Mouse (Mus musculus) c-Kit-negative CD71-positive TER-119-positive erythroid progenitor cells, embryonic 14.5 days (primary cell): Measurements from ENCODE around the gene Lgals3.

ENCODE experiments used
- DNase-seq: peaks from one replicate; pipeline ENCODE4 v3.0.0-alpha.2; 2013; ENCODE audit warnings: low read depth, low spot score

Lgals3 gene

GRCm38 (mm10) chr14:47369741-47370140 is 2.2 kb downstream of the Lgals3 start:
- DNase-seq, result no peak

DNA sequence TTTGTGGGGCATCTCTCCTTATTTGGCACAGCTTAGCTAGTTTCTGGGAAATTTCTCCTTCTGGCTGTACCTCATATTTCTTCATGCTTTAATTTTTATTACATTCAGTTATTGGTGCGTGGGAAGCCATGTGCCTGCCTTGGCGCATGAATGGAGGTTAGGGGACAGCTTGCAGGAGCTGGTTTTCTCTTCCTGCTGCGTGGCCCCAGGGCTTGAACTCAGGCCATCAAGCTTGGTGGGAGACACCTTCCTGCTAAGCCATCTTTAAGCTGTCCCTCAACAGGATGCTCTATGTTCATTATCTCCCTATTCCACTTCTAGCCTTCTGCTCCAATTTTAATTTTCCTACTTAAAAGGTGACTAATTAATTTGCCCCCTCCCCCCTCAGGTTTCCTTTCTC is 3.2 kb downstream of the Lgals3 start:
- DNase-seq, result no peak

DNA sequence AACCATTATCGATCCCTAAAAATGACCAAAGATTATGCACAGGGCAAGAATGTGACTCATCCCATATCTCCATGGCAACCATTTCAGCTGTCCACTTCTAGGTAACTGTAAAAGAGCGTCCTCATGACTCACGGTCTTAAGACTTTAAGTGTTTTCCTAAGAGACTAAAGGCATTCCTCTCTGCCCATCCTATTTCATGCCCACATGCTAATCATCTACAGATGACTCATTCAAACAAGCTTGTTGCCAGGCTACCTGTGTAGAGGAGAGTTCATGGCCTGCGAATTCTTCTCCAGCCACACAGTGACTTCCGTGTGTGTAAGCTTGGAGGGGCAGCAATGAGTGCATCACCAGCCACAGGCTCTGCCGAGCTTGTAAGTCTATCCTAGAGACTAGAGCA is 4.1 kb downstream of the Lgals3 start:
- no peak for DNase-seq

- DNase-seq, result peak; percentile 58
Measured at GRCm38 (mm10) chr14:47373728-47374678, 6.5 kb downstream of the Lgals3 start.

- no peak for DNase-seq
Measured at GRCm38 (mm10) chr14:47376526-47376925, 9.0 kb downstream of the Lgals3 start.

GRCm38 (mm10) chr14:47378336-47378735 is 10.8 kb downstream of the Lgals3 start:
- DNase-seq, result no peak

DNA sequence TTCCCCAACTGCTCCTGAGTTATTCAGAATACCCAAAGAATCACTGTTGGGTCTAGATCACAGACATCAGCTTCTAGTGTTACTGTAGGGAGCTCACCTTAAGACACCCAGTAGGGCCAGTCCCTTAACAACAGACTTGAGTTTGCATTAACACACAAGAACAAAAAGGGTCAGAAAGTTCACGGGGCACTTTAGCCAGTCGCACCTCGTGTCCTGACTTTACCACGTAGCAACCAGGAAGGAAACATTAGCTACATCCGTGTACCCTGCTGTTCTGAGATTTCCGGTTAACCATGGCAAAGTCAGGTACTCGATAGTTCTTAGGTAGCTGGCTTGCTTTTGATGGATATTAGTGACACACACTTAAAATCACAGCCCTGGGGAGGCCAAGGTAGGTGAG is 16.4 kb downstream of the Lgals3 start:
- no peak for DNase-seq

DNA sequence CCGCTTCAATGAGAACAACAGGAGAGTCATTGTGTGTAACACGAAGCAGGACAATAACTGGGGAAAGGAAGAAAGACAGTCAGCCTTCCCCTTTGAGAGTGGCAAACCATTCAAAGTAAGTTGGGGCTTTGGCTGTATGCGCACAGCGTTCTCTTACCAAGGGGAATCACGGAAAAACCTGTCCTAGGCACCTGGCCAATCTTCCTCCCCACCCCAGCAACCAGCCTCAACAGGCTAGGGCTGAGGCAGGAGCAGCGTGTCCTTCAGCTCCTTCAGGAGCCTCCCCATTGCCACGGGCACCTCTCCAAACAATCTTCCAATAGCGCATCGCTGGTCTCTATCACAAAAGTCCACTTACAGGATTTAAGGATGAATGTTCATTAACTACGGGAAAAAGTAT is 17.1 kb downstream of the Lgals3 start:
- DNase-seq, result no peak

GRCm38 (mm10) chr14:47386125-47386524 is 18.6 kb downstream of the Lgals3 start:
- no peak for DNase-seq

- no peak for DNase-seq
Measured at GRCm38 (mm10) chr14:47393354-47394094, 26.0 kb downstream of the Lgals3 start.

GRCm38 (mm10) chr14:47395007-47395406 is 27.5 kb downstream of the Lgals3 start:
- no peak for DNase-seq

DNA sequence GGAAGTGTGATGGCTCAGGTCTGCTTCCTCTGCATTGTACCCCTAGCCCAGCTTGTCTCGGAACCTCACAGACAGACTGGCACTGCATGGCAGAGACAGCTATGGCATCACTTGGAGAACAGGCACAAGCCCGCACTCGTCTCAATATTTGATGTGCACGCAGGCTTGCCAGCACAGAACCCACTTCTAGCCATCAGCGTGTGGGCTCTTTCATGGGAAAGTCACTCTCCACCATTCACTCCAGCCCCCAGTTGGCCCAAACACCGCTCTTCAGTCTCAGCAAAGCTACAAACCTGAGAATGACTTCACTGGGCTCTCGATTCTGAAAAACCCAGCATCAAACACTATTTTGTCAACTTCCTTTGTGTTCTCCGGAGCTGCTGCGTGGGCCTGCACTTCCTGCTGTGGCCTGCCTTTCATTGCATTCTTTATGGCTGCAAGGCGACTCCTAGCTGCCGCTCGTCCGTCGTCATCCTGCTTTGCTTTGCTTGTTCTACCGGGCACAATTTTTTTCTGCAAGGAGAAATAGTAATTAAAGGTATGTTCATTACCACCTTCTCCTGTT is 28.0 kb downstream of the Lgals3 start:
- no peak for DNase-seq

DNA sequence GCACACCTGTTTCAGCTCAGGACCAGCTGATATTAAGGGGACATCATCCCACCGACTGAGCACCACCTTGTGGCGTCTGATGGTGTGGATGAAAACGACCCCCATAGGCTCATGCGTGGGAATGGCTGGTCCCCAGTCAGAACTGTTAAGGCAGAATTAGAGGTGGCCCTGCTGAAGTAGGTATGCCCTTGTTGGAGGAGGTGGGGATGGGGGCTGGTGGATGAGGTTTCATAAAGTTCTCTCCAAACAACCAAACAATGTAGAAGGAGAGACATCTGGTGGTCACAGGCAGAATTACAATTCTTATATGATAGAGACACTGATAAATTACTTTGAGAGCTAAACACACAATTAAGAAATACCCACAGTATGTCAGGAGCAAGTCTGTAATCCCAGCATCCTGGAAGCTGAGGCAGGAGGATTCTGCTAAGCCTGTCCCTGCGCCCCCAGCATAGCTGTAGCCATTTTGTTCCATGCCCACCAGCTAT is 28.7 kb downstream of the Lgals3 start:
- DNase-seq, result no peak

GRCm38 (mm10) chr14:47402735-47403134 is 35.2 kb downstream of the Lgals3 start:
- DNase-seq, result no peak

- no peak for DNase-seq
Measured at GRCm38 (mm10) chr14:47406000-47406399, 38.4 kb downstream of the Lgals3 start.

DNA sequence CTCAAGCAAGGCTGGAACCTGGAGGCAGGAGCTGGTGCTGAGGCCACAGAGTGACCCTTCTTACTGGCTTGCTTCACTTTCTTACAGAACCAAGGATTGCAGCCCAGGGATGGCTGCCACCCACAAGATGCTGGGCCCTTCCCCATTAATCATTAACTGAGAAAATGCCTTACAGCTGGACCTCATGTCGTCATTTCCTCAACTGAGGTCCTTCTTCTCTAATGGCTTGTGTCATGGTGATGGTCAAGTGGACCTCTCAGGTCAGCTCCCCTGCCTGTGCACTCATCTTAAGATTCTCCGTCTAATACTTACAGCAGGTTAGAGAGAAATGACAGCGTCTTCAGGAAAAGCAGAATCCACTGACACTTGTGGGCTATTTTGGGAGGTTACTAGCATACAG is 49.8 kb downstream of the Lgals3 start:
- DNase-seq, result no peak

DNA sequence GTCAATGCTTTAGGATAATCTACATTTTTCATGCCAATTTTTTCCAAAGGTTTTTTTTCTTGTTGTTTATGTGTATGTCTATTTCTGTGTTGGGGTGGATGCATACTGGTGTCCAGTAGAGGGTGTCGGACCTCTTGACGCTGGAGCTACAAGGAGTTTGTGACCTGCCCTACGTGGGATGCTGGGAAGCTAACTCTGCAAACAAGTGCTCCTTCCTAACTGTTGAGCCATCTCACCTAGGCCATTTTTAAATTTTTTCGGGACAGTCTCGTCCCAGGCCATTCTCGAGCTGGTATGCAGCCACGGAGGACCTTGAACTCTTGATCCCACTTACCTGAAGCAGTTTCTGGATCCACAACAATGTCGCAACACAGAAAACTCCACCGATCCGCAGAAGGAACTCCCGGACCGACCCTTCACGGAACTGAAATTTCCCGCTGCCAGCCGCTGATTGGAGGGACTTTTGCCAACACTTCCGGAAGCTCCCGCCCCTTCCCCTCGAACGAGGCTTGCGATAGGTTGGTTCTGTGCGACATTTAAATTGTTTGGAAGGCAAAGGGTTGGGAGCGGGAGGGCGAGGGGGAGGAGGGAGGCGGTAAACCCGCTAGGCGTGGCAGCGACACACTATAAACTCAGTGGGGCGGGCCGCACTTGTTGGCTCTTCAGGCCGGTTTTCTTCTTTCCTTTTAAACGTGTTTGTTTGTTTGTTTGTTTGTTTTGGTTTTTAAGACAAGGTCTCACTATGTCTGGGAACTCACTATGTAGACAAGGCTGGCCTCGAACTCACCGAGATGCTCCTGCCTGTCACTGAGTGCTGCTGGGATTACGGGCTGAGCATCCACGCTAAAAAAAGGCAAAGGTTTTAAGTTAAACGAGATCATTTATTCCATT is 50.5 kb downstream of the Lgals3 start, which contains the start of gene Dlgap5:
Dlgap5 (minus strand) TSS at position 633 of the 891 bp plus-strand sequence.
- peak; percentile 95 for DNase-seq

DNA sequence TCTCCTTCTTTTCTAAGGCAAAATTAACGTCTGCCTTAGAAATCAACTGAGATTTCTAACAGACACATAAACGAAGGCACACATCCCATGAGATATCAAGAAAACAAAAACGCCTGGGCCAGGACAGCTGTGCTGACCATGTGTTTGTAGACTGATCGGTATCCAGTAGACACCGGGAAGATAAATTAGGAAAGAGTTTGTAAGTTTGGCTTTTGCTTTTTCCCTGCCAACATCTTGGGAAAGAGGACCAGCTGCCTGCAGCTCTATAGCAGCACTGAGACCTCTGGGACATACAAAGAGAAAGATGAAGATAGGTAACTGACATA is 51.1 kb downstream of the Lgals3 start:
- no peak for DNase-seq

DNA sequence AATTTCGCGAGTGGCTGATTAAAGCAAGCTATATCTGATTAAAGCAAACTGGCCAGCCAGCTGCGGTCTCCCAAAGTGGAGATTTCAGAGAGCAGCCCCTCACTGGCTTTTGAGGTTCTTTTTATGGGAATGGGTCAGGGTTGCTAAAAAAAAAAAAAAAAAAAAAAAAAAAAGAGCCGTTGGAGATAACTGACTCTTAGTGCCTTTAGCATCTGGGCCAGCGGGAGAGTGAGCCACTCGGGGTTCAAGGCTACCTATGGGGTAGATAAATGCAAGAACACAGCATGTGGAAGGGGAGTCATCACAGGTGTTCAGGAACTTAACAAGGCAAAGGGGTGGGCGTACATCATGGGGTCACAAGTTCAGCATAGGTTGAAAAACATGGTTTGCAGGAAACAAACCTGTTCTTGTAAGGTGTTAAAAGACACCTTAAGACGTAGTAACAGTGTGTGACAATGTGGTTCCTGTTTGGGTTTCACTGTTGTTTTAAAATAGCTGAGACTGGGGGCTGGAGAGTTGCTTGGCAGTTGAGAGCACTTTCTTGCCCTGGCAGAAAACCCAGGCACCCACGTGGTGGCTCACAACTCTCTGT is 51.6 kb downstream of the Lgals3 start:
- DNase-seq, result no peak

DNA sequence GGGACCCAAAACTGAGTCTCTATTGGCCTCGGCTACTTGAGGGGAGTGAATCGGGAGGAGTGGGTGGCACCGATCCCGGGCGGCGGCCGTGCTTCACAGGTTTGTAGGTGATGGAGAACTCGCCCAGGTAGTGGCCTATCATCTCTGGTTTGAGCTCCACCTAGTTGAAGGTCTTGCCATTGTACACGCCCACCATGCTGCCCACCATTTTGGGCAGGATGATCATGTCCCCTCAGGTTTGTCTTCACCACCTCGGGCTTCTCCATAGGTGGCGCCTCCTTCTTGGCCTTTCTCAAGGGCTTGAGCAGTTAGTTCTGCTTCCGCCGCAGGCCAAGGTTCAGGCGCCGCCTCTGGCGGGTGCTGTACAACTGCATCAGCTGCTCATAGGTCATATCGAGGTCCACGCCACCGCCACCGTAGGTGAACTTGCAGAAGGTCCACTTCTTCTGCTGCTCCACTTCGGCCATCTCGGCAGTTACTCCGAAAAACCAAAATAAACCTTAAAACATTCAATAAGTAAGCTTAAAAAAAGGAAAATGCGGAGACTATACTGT is 52.2 kb downstream of the Lgals3 start:
- no peak for DNase-seq

DNA sequence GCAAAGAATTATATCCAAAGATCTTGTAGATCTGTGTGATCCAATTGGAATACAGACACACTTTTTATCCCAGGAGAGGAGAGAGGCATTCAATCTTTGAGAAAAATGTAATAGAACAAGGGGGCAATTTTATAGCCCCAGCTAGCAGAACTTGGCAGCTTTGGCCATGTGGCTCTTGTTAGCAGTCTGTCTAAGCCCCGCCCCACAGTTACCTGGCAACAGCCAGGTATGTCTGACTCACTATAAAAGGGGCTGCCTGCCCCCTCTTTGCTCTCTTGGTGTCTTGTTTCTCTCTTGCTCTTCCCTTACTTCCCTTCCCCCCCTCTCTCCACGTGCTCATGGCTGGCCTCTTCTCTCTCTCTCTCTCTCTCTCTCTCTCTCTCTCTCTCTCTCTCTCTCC is 54.1 kb downstream of the Lgals3 start:
- DNase-seq, result no peak
